Mouse (Mus musculus) thymus, adult 2 months (tissue): ENCODE results near the gene Atf7ip.

ENCODE experiments used
- CTCF ChIP-seq: fragments of 200-500 bp; IDR thresholded peaks from 2 replicates; pipeline ENCODE4 v1.5.1; 2012; ENCODE audit warnings: mild to moderate bottlenecking, control low read depth, low read length, moderate library complexity, borderline replicate concordance; ENCODE audit not compliant: control insufficient read depth, poor library complexity, insufficient read depth; ENCODE audit errors: extremely low read depth
- POLR2A ChIP-seq: fragments of 200-500 bp; IDR thresholded peaks from 2 replicates; pipeline ENCODE4 v1.6.1; 2012; ENCODE audit warnings: mild to moderate bottlenecking, low read length, control low read depth, moderate library complexity; ENCODE audit not compliant: control insufficient read depth, poor library complexity, insufficient read depth; ENCODE audit errors: extremely low read depth

GRCm38 (mm10) chr6:136518537-136519246, 12.7 kb downstream of the Atf7ip start:
- TF ChIP-seq CTCF: peak; percentile 40; the same call in 1 of the 2 replicates
- TF ChIP-seq POLR2A: peak; percentile 90
